Mouse (Mus musculus): ENCODE results near the gene Ehd4. TPM values are rescaled to one million over a fixed set of nuclear protein-coding genes. Genes with fewer than 3 reads are reported as not detected.

The Ehd4 gene
- total RNA-seq, 1 experiment: 19.4 TPM

GRCm38 (mm10) chr2:120082416-120082815 is 72.0 kb downstream of the Ehd4 start:
- H3K4me1 ChIP-seq (ENCODE audit: control insufficient read depth in 2 of 2, insufficient read depth in 2 of 2, low read length in 2 of 2, poor library complexity in 1 of 2): peaks cover 0 to 8% of the 10 kb centered on the region in 2 experiments; a peak in 1 of 4 replicates
- no peaks in the 10 kb centered on the region for H3K9me3 ChIP-seq (ENCODE audit: control insufficient read depth, insufficient read depth, low read depth, low read length)
- in situ Hi-C loops (cut with MboI; ENCODE audit: low sequenced_read_pairs in 2 of 2, unreplicated experiment in 2 of 2): no loop called here
- no peak overlapping the region for H3K4me3 ChIP-seq (ENCODE audit: insufficient read depth in 1 of 2, low read depth in 1 of 2, low read length in 2 of 2, poor library complexity in 1 of 2, severe bottlenecking in 1 of 2)
- no peaks in the 10 kb centered on the region for H3K36me3 ChIP-seq (ENCODE audit: control insufficient read depth, insufficient read depth, low read length, poor library complexity, severe bottlenecking)
- no peak for TF ChIP-seq ZNF384 (IDR thresholded peaks at IDR 0.05; ENCODE audit: low read depth, low read length)
- TF ChIP-seq ZC3H11A (IDR thresholded peaks at IDR 0.05; ENCODE audit: borderline replicate concordance, low read depth, low read length): no peak
- no peak for TF ChIP-seq HCFC1 (IDR thresholded peaks at IDR 0.05; ENCODE audit: borderline replicate concordance, insufficient read depth, low read length)
- TF ChIP-seq MAFK (IDR thresholded peaks at IDR 0.05; ENCODE audit: insufficient read depth, low read depth, low read length): no peak
- no peak for TF ChIP-seq CHD2 (IDR thresholded peaks at IDR 0.05; ENCODE audit: low read depth, low read length)
- DNase-seq (ENCODE audit: low read depth, low spot score): no peak
- no peak overlapping the region for H3K9ac ChIP-seq (ENCODE audit: insufficient read depth, low read depth, low read length, poor library complexity, severe bottlenecking)
- no peak overlapping the region for H3K27ac ChIP-seq (ENCODE audit: insufficient read depth, low read depth, low read length, poor library complexity, severe bottlenecking)

GRCm38 (mm10) chr2:120076076-120076705 is 78.2 kb downstream of the Ehd4 start:
- H3K27ac ChIP-seq (ENCODE audit: insufficient read depth, low read depth, low read length, poor library complexity, severe bottlenecking): no peak overlapping the region
- in situ Hi-C loops (cut with MboI; ENCODE audit: low sequenced_read_pairs in 2 of 2, unreplicated experiment in 2 of 2): no loop called here
- H3K9me3 ChIP-seq (ENCODE audit: control insufficient read depth, insufficient read depth, low read depth, low read length): no peaks in the 10 kb centered on the region
- no peaks in the 10 kb centered on the region for H3K36me3 ChIP-seq (ENCODE audit: control insufficient read depth, insufficient read depth, low read length, poor library complexity, severe bottlenecking)
- peak overlapping the region; percentile 17; the same call in 1 of the 2 replicates for H3K9ac ChIP-seq (ENCODE audit: insufficient read depth, low read depth, low read length, poor library complexity, severe bottlenecking)
- TF ChIP-seq MAFK (IDR thresholded peaks at IDR 0.05; ENCODE audit: insufficient read depth, low read depth, low read length) (no peak), ZC3H11A (IDR thresholded peaks at IDR 0.05; ENCODE audit: borderline replicate concordance, low read depth, low read length) (peak; percentile 41; the same call in 1 of the 2 replicates), ZNF384 (IDR thresholded peaks at IDR 0.05; ENCODE audit: low read depth, low read length) (no peak), HCFC1 (IDR thresholded peaks at IDR 0.05; ENCODE audit: borderline replicate concordance, insufficient read depth, low read length) (no peak), CHD2 (IDR thresholded peaks at IDR 0.05; ENCODE audit: low read depth, low read length) (no peak)
- DNase-seq (ENCODE audit: low read depth, low spot score): peak; percentile 59
- H3K4me3 ChIP-seq (ENCODE audit: insufficient read depth in 1 of 2, low read depth in 1 of 2, low read length in 2 of 2, poor library complexity in 1 of 2, severe bottlenecking in 1 of 2): peak overlapping the region; percentile 50 to 61
- peaks cover 0 to 2% of the 10 kb centered on the region in 2 experiments; a peak in 1 of 4 replicates for H3K4me1 ChIP-seq (ENCODE audit: control insufficient read depth in 2 of 2, insufficient read depth in 2 of 2, low read length in 2 of 2, poor library complexity in 1 of 2)

GRCm38 (mm10) chr2:120074096-120074495 is 80.3 kb downstream of the Ehd4 start:
- H3K27ac ChIP-seq (ENCODE audit: insufficient read depth, low read depth, low read length, poor library complexity, severe bottlenecking): no peak overlapping the region
- peaks cover 0 to 2% of the 10 kb centered on the region in 2 experiments; a peak in 1 of 4 replicates for H3K4me1 ChIP-seq (ENCODE audit: control insufficient read depth in 2 of 2, insufficient read depth in 2 of 2, low read length in 2 of 2, poor library complexity in 1 of 2)
- H3K9ac ChIP-seq (ENCODE audit: insufficient read depth, low read depth, low read length, poor library complexity, severe bottlenecking): no peak overlapping the region
- in situ Hi-C loops (cut with MboI; ENCODE audit: low sequenced_read_pairs in 2 of 2, unreplicated experiment in 2 of 2): no loop called here
- H3K9me3 ChIP-seq (ENCODE audit: control insufficient read depth, insufficient read depth, low read depth, low read length): no peaks in the 10 kb centered on the region
- no peaks in the 10 kb centered on the region for H3K36me3 ChIP-seq (ENCODE audit: control insufficient read depth, insufficient read depth, low read length, poor library complexity, severe bottlenecking)
- no peak overlapping the region for H3K4me3 ChIP-seq (ENCODE audit: insufficient read depth in 1 of 2, low read depth in 1 of 2, low read length in 2 of 2, poor library complexity in 1 of 2, severe bottlenecking in 1 of 2)
- no peak for DNase-seq (ENCODE audit: low read depth, low spot score)
- no peak for TF ChIP-seq MAFK (IDR thresholded peaks at IDR 0.05; ENCODE audit: insufficient read depth, low read depth, low read length)
- TF ChIP-seq ZNF384 (IDR thresholded peaks at IDR 0.05; ENCODE audit: low read depth, low read length): no peak
- no peak for TF ChIP-seq ZC3H11A (IDR thresholded peaks at IDR 0.05; ENCODE audit: borderline replicate concordance, low read depth, low read length)
- no peak for TF ChIP-seq HCFC1 (IDR thresholded peaks at IDR 0.05; ENCODE audit: borderline replicate concordance, insufficient read depth, low read length)
- TF ChIP-seq CHD2 (IDR thresholded peaks at IDR 0.05; ENCODE audit: low read depth, low read length): no peak

GRCm38 (mm10) chr2:120069466-120069990 is 84.9 kb downstream of the Ehd4 start:
- no peaks in the 10 kb centered on the region for H3K36me3 ChIP-seq (ENCODE audit: control insufficient read depth, insufficient read depth, low read length, poor library complexity, severe bottlenecking)
- no peak for DNase-seq (ENCODE audit: low read depth, low spot score)
- TF ChIP-seq ZNF384 (IDR thresholded peaks at IDR 0.05; ENCODE audit: low read depth, low read length) (no peak), ZC3H11A (IDR thresholded peaks at IDR 0.05; ENCODE audit: borderline replicate concordance, low read depth, low read length) (no peak), CHD2 (IDR thresholded peaks at IDR 0.05; ENCODE audit: low read depth, low read length) (no peak), MAFK (IDR thresholded peaks at IDR 0.05; ENCODE audit: insufficient read depth, low read depth, low read length) (no peak), HCFC1 (IDR thresholded peaks at IDR 0.05; ENCODE audit: borderline replicate concordance, insufficient read depth, low read length) (no peak)
- H3K4me3 ChIP-seq (ENCODE audit: insufficient read depth in 1 of 2, low read depth in 1 of 2, low read length in 2 of 2, poor library complexity in 1 of 2, severe bottlenecking in 1 of 2): no peak overlapping the region
- in situ Hi-C loops (cut with MboI; ENCODE audit: low sequenced_read_pairs in 2 of 2, unreplicated experiment in 2 of 2): no loop called here
- no peak overlapping the region for H3K9ac ChIP-seq (ENCODE audit: insufficient read depth, low read depth, low read length, poor library complexity, severe bottlenecking)
- no peaks in the 10 kb centered on the region for H3K9me3 ChIP-seq (ENCODE audit: control insufficient read depth, insufficient read depth, low read depth, low read length)
- H3K4me1 ChIP-seq (ENCODE audit: control insufficient read depth in 2 of 2, insufficient read depth in 2 of 2, low read length in 2 of 2, poor library complexity in 1 of 2): peaks cover 0 to 4% of the 10 kb centered on the region in 2 experiments; a peak in 1 of 4 replicates
- no peak overlapping the region for H3K27ac ChIP-seq (ENCODE audit: insufficient read depth, low read depth, low read length, poor library complexity, severe bottlenecking)

All from ES-E14 (cell line).